Mouse (Mus musculus) kidney, postnatal 14 days (tissue): ENCODE data around the gene Cul4a.

Source experiments
- DNase-seq: peaks from one replicate; pipeline ENCODE4 v3.0.0; 2022; ENCODE audit warnings: mixed read lengths

Gene Cul4a

GRCm38 (mm10) chr8:13139641-13140182 lies 34.3 kb downstream of the Cul4a start:
- no peak for DNase-seq

DNA sequence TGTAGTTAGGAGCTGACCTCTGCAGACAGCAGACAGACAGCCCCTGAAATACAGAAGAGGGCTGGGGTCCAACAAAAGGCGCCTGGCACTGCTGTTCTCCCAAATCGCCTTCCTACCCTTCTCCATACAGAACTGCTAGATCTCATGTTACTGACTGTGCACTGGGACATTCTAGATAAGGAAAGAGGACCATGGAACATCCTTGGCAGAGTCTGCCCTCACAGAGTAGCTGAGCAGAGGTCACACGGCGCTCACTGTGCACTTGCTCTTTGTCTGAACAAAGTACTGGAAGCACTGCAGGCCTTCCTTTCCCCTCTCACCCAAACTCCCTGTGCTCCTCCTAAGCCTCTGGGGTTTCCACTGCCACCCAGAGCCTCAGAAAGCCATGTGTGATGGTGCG lies 36.3 kb downstream of the Cul4a start:
- no peak for DNase-seq

GRCm38 (mm10) chr8:13148476-13148875 lies 43.1 kb downstream of the Cul4a start:
- no peak for DNase-seq

DNA sequence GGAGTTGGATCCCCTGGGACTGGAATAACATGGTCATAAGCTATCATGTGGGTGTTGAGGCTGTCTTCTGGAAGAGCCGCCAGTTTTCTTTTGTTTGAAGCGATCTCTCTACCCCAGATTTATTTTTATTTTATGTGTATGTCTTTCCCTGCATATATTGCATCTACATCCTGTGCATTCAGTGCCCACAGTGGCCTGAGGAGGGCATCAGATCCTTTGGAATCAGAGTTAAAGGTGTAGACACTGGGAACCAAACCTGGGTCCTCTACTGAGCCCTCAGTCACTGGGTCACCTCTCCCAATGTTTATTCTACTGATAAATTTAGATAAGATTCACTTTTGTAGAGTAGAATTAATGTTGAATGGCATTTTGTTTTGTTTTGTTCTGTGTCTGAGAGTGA lies 43.9 kb downstream of the Cul4a start:
- no peak for DNase-seq

GRCm38 (mm10) chr8:13149866-13150265 lies 44.4 kb downstream of the Cul4a start:
- no peak for DNase-seq

- no peak for DNase-seq
Measured at GRCm38 (mm10) chr8:13150929-13151328, 45.5 kb downstream of the Cul4a start.

DNA sequence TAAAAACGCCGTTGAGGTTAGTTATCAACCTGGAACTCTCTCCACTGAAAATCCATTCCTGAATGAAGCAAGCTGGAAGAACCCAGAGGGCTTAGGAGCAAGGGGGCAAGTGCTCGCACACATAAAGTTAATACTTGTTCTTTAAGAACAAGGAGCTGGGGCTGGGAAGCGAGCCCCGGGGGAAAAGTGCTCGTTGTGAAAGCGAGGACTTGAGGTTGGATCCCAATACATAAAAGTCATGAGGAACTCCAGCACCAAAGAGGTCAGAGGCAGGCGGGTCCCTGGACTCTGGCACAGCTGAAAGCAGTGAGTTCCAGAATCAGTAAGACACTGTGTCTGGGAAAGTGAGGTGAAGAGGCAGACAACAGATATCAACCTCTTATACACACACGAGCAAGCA lies 48.7 kb downstream of the Cul4a start:
- no peak for DNase-seq

DNA sequence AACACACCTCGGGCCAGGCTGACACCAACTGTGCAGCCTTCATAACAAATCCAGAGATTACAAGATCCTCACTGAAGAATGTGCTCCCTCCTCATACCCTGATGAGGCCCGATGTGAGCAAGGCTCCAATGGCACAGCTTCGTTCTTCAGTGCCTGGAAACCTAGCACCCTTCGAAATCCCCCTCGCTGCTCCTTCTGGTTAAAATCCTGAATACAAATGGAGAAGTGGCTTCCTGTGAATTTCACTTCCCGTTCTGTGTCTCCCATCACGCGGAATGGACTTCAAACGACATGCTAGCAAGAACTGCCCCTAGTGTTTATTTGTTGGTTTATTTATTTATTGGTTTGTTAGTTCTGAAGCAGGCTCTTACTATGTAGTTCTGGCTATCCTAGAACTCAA lies 49.9 kb downstream of the Cul4a start:
- DNase-seq, result no peak

GRCm38 (mm10) chr8:13156327-13157097 lies 51.1 kb downstream of the Cul4a start:
- DNase-seq, result no peak

DNA sequence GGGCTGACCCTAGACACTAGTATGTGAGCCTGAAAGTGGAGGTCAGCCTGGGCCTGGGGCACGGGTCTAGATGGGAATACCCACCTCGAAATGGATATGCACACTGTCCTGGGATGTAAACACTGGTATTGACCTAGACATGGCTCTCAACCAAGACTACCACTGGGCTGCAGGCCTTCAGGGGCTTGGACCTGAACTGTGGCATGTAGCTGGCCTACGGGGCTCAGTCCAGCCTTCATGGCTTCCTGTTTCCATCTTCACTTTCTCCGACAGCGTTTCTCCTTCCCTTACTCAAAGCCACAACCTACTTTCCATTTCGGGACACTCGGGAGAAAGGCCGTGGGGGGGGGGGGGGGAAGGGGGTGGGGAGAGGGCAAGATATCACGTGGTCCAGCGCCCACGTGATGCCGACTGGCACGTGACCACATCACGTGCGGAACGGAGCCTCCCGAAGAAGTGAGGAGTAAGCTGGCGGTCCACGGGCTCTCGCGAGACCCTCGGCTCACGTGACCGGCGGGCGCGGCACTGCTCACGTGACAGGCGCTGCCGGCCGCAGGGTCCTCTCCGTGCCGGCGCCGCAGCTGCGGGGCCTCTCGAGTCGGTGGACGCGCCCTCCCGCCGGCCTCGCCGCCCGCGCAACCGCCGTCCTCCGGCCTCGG lies 53.4 kb downstream of the Cul4a start, which contains the start of gene Lamp1:
Gene Lamp1 (plus strand): TSS at position 444 of the 659 bp plus-strand sequence.
- DNase-seq, result peak; percentile 100

DNA sequence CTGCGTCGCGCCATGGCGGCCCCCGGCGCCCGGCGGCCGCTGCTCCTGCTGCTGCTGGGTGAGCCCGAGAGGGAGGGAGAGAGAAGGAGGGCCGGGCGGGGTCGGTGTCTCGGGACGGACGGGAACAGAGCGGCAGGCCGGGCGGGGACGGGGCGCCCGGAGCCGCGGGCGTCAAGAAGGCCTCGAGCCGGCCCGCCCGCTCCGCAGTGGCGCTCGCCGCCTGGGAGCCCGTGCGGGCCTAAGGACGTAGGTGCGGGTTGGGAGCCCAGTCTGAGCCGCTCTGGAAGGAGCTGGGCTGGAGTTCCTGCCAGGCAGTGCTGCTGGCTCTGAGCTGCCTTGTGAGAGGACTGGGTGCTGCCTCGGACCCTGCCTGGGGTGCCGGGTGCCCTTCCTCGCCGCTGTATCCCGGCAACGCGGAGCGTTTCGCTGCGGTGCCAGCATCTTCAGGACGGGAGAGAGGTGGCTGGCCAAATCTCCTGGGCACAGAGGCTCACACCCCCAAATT lies 54.0 kb downstream of the Cul4a start:
- DNase-seq, result no peak

- DNase-seq, result no peak
Measured at GRCm38 (mm10) chr8:13160691-13161090, 55.3 kb downstream of the Cul4a start.

DNA sequence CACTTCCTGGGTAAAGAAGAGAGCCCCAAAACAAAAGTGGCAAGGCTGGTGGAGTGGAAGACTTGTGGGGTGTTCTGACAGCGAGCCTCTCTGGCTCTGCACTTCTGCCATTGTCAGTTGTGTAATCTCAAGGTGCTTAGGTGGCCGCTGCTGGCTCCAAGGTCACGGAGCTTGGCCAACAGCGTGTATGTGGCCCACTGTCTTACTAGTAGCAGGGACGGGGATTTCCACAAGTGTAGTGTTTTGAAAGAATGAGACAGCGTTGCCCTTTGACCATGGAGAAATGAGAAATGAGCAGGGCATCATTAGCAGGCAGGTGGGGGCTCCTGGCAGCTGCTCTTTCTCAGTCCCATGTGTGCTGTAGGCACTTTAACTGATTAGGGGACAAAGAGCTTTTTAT lies 56.7 kb downstream of the Cul4a start:
- DNase-seq, result peak; percentile 38

GRCm38 (mm10) chr8:13163563-13163962 lies 58.1 kb downstream of the Cul4a start:
- no peak for DNase-seq

DNA sequence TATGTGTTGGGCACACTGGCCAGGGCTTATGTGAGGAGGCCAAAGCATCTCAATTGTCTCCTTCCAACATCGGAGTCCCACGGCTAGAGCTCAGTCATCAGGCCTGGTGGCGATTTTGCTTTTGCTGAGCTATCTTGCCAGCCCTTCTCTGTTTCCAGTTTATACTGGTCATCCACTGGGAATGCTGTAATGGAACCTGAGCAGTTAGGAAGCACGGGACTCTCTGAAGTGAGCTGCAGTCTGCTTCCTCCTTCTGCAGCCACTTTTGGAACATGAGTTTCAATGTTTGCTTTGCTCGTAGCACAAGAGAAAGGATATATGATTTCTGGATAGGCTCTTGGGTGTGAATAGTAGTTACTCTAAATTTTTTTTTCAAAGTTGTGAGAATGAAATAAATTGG lies 58.9 kb downstream of the Cul4a start:
- no peak for DNase-seq

- DNase-seq, result no peak
Measured at GRCm38 (mm10) chr8:13170510-13170909, 65.1 kb downstream of the Cul4a start.

GRCm38 (mm10) chr8:13174305-13174704 lies 68.9 kb downstream of the Cul4a start:
- no peak for DNase-seq

DNA sequence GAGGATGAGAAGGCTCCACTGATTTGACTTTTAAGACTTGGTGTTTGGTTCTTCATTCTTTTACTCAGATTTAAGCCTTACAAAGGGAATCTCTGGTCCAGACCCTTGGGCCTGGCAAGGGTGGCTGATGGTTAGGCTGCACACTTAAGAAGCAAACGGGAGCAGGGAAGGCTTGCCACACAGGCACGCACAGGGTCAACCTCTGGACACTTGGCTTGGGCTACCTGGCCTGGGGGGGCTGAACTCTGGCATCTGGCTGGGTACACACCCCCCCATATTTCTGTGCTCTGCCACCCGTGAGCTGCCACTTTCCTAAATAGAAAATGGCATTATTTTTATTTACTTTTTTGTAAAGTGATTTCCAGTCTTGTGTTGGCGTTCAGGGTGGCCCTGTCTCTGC lies 69.4 kb downstream of the Cul4a start:
- DNase-seq, result peak; percentile 42

DNA sequence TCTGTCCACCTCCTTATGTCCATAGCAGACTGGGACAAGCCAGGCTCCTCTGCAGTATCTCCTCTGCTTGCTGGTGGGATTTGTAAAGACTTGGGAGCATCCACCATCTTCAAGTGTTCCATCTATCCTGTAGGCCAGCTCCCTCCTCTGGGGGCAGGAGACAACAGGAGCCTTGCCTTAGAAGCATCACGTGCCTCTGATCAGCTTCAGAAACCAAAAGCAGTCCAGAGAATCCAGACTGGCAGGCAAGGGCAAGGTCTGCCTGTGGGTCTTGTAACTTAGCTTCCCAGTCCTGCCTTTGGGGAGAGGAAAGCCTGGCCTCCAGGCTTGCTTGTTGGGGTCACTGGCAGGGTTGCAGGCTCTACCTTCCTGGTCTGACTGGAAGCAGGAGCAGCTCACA lies 70.2 kb downstream of the Cul4a start:
- DNase-seq, result no peak

- DNase-seq, result no peak
Measured at GRCm38 (mm10) chr8:13177173-13177852, 71.9 kb downstream of the Cul4a start.

DNA sequence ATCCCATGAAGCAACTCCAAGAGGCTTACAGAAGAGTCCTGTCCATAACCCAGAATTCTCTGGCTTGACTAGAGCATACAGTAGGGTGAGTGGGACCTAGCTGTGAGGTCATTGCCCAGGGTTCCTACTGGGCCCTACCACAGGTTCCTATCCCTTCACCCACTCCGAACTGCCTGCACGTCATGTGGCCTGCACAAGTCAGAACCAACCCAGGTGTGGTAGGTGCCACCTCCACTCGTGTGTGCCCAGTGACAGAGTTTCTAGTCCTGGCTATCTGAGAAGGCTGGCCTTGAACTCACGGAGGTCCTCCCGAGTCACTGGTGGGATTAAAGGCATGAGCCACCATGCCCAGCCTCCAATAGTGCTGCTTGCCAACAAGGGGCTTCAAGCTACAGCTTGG lies 72.7 kb downstream of the Cul4a start:
- no peak for DNase-seq

DNA sequence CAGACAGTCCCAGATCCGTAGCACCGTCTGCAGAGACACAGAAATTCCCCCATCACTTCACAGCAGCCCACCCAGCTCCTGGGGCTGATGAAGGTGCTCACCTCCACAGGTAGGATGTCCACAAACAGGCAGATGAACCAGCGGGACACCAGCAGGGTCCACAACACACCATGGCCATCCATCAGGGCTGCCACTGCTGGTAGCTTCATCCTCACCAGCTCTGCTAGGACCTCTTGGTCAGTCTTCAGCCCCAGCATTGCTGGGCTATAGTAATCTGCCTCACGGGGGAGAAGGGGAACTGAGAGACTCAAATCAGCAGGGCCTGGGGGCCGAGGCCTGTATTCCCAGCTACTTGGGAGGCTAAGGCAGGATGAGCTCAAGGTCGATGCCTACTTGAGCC lies 74.1 kb downstream of the Cul4a start:
- no peak for DNase-seq

DNA sequence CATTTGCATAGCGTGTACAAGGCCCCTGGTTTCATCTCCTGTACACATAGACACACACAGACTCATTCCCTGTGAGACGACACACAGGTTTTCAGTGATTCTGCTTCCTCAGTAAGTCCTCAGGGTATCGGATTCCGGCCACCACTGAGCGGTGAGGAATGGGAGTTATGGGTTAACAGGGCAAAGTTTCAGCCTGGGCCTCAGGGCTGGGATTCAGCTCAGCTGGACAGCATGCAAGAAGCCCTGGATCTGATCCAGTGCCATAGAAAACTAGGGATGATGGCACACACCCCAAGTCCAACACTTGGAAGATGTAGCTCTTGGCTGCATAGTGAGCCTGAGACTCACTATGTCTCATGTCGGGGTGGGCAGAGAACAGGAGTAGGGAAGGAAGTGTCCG lies 74.5 kb downstream of the Cul4a start:
- DNase-seq, result no peak
